Mouse (Mus musculus): ENCODE data around the gene Rpl14.

GRCm38 (mm10) chr9:120593383-120594101 is 22.3 kb downstream of the Rpl14 start:
- no peak for TF ChIP-seq CTCF (IDR thresholded peaks at IDR 0.05; ENCODE audit: low read depth)
- no peak for TF ChIP-seq EP300 (IDR thresholded peaks at IDR 0.05; ENCODE audit: low read depth)
